Mouse (Mus musculus): ENCODE measurements at regions not wholly inside any gene's neighbourhood (a gene's known extent, or its start where the extent isn't known, plus 50 kb on each side); places are given as distances from the start of the nearest gene placed in this dataset.

DNA sequence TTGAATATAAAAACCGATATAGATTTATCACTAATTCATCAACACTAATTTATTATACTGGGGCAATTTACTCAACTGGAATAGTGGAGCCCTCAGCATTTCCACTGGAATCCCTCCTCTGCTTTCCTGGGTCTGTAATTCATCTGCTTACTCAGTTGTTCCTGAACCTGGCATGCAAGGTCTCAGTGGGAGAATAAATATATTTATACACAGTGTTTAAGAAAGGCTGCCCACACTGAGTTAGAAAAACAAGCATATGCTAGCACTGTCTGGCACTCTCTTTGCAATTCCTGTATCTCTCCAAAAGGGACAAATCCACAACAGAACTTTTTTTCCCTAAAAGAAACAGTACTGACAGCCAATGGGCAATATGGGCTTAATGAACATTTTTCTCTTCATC, 100.1 kb upstream of the Gm10192 start:
- ATAC-seq (ENCODE audit: low FRiP score) (no peak), DNase-seq (ENCODE audit: low spot score, missing footprints) (no peak)
- no peaks in the 10 kb centered on the region for H3K4me1 ChIP-seq (ENCODE audit: control insufficient read depth, insufficient read depth, low read length)
- WGBS: 83% methylated on average over 1 of the region's 1 CpGs
- H3K4me2 ChIP-seq: no peak overlapping the region
- H3K27ac ChIP-seq (ENCODE audit: low read depth, low read length): no peak overlapping the region
- H3K4me3 ChIP-seq (ENCODE audit: low read depth, low read length): no peak overlapping the region
- no peaks in the 10 kb centered on the region for H3K36me3 ChIP-seq (ENCODE audit: control insufficient read depth, insufficient read depth, low read length)
- H3K27me3 ChIP-seq (ENCODE audit: control insufficient read depth, insufficient read depth, low read length): no peaks in the 10 kb centered on the region
- no peaks in the 10 kb centered on the region for H3K9me3 ChIP-seq (ENCODE audit: control insufficient read depth, low read length)
- H3K9ac ChIP-seq (ENCODE audit: low read length): no peak overlapping the region

DNA sequence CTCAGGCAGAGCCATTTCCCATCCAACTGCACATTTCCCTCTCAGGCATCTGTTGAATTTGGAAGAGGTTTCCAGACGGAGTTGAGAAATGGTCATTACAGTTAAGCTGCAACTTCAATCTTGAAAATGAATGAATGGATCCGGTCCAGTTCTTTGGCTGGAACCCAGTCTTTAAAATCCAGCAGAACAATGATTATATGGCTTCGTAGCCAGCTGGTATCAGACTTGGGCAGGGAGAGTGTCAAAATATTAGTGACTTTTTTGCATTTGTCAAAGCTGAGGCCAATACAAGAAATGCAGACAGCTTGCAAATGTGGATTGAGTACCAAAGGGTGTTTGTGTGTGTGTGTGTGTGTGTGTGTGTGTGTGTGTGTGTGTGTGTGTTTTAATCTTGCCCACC, 99.7 kb upstream of the Gm10192 start:
- no peak overlapping the region for H3K27ac ChIP-seq (ENCODE audit: low read depth, low read length)
- H3K4me3 ChIP-seq (ENCODE audit: low read depth, low read length): no peak overlapping the region
- WGBS: 68% methylated on average over 3 of the region's 3 CpGs
- DNase-seq (ENCODE audit: low spot score, missing footprints) (no peak), ATAC-seq (ENCODE audit: low FRiP score) (no peak)
- no peaks in the 10 kb centered on the region for H3K27me3 ChIP-seq (ENCODE audit: control insufficient read depth, insufficient read depth, low read length)
- no peak overlapping the region for H3K9ac ChIP-seq (ENCODE audit: low read length)
- H3K4me2 ChIP-seq: no peak overlapping the region
- H3K4me1 ChIP-seq (ENCODE audit: control insufficient read depth, insufficient read depth, low read length): no peaks in the 10 kb centered on the region
- no peaks in the 10 kb centered on the region for H3K9me3 ChIP-seq (ENCODE audit: control insufficient read depth, low read length)
- no peaks in the 10 kb centered on the region for H3K36me3 ChIP-seq (ENCODE audit: control insufficient read depth, insufficient read depth, low read length)

DNA sequence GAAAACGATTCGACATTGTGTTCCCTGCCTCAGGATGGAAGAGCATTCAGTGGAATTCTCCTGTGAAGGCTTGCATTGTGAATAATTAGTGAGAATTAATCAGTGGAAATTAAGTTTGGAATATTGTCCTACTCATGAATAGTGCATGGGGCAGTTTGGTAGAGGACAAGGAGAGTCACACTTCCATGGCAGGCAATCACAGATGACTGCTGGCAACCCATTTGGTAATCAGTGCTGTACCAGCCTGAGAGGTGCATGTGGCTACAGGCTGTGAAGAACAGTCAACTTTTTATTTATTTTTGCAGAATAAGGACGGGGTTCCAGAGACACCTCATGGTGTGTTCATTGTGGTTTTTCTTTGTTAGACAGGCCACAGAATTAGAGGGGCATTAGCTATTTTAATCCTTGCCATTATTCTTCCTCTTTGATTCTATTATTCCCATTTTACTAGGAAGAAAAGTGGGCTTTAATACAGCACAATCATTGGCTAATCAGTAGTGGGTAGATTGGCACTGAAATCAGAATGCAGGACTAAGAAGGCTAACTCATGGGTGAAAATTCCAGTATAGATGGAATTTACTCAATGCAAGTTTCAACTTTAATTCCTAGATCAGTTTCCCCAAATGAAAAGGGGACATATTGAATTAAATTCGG, 98.3 kb upstream of the Gm10192 start:
- Histone ChIP-seq H3K9ac (ENCODE audit: low read length) (no peak overlapping the region), H3K27ac (ENCODE audit: low read depth, low read length) (no peak overlapping the region), H3K9me3 (ENCODE audit: control insufficient read depth, low read length) (no peaks in the 10 kb centered on the region), H3K4me1 (ENCODE audit: control insufficient read depth, insufficient read depth, low read length) (no peaks in the 10 kb centered on the region), H3K4me2 (no peak overlapping the region), H3K4me3 (ENCODE audit: low read depth, low read length) (no peak overlapping the region), H3K27me3 (ENCODE audit: control insufficient read depth, insufficient read depth, low read length) (no peaks in the 10 kb centered on the region), H3K36me3 (ENCODE audit: control insufficient read depth, insufficient read depth, low read length) (no peaks in the 10 kb centered on the region)
- 60% methylated on average over 4 of the region's 4 CpGs for WGBS
- ATAC-seq (ENCODE audit: low FRiP score) (peak; percentile 72), DNase-seq (ENCODE audit: low spot score, missing footprints) (no peak)

DNA sequence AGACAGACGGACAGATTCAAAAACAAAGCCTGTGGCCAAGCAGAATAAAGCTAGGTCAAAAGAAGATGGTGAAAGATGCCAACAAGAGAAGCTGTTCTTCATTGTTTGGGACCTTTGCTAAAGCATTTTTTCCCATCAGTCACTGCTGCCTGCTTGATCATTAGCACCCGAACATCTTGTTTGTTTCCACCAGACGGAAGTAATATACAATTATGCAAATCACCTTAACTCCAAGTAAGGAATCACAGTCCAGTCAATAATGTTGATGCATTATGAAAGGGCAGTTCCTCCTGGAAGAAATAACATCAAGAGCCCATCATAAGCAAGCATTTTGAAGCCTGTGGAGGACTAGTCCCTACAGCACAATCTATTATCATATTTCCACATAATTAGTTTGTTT, 97.7 kb upstream of the Gm10192 start:
- WGBS: 63% methylated on average over 3 of the region's 3 CpGs
- Histone ChIP-seq H3K36me3 (ENCODE audit: control insufficient read depth, insufficient read depth, low read length) (no peaks in the 10 kb centered on the region), H3K9me3 (ENCODE audit: control insufficient read depth, low read length) (no peaks in the 10 kb centered on the region), H3K27me3 (ENCODE audit: control insufficient read depth, insufficient read depth, low read length) (no peaks in the 10 kb centered on the region), H3K4me1 (ENCODE audit: control insufficient read depth, insufficient read depth, low read length) (no peaks in the 10 kb centered on the region), H3K27ac (ENCODE audit: low read depth, low read length) (no peak overlapping the region), H3K9ac (ENCODE audit: low read length) (no peak overlapping the region), H3K4me2 (no peak overlapping the region), H3K4me3 (ENCODE audit: low read depth, low read length) (no peak overlapping the region)
- no peak for DNase-seq (ENCODE audit: low spot score, missing footprints)
- ATAC-seq (ENCODE audit: low FRiP score): 0 out of 2 replicates have a peak, but pooled peaks have one; percentile 19

DNA sequence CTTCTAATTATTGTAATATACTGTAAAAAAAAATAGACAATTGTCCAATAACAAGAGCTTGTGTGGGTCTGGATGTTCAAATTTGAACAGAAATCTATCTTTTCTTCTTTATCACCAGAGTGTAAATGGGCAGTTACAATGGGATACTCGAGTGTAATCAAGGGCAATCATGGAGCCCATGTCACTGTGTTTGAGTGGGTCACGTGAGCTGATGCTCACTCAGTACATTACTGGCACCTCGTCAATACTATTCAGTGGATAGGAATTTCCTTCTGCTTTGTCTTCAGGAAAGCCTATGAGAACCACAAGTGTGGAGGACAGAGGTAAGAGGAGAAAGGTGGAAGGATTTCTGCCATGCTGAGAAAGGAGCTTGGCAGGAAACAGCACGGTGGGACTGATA, 54.0 kb upstream of the Gm10192 start:
- Histone ChIP-seq H3K9ac (ENCODE audit: low read length) (no peak overlapping the region), H3K9me3 (ENCODE audit: control insufficient read depth, low read length) (no peaks in the 10 kb centered on the region), H3K4me3 (ENCODE audit: low read depth, low read length) (no peak overlapping the region), H3K4me2 (no peak overlapping the region), H3K4me1 (ENCODE audit: control insufficient read depth, insufficient read depth, low read length) (no peaks in the 10 kb centered on the region), H3K27ac (ENCODE audit: low read depth, low read length) (no peak overlapping the region), H3K36me3 (ENCODE audit: control insufficient read depth, insufficient read depth, low read length) (no peaks in the 10 kb centered on the region), H3K27me3 (ENCODE audit: control insufficient read depth, insufficient read depth, low read length) (no peaks in the 10 kb centered on the region)
- DNase-seq (ENCODE audit: low spot score, missing footprints): no peak
- WGBS: 82% methylated on average over 4 of the region's 4 CpGs
- ATAC-seq (ENCODE audit: low FRiP score): no peak

DNA sequence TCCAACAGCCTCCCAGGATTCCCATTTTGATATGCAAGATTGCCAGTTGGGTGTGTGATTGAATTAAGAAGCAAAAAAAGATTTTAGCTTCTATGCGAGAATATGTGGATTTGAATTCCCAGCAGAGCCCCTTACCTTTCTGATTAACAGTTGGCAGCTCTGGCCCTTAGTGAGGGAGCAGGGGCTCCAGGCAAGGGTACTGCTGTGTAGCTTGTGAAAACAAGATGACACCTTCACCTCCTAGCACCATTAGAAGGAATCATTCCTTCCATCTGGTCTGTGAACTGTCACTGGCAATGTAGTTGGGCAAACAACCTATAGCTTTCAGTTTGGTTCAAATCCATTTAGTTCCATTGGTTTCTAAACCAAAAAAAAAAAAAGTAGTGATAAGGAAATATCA, 53.4 kb upstream of the Gm10192 start:
- no peak overlapping the region for H3K27ac ChIP-seq (ENCODE audit: low read depth, low read length)
- 76% methylated on average over 1 of the region's 1 CpGs for WGBS
- H3K36me3 ChIP-seq (ENCODE audit: control insufficient read depth, insufficient read depth, low read length): no peaks in the 10 kb centered on the region
- H3K27me3 ChIP-seq (ENCODE audit: control insufficient read depth, insufficient read depth, low read length): no peaks in the 10 kb centered on the region
- H3K4me2 ChIP-seq: no peak overlapping the region
- H3K9me3 ChIP-seq (ENCODE audit: control insufficient read depth, low read length): no peaks in the 10 kb centered on the region
- DNase-seq (ENCODE audit: low spot score, missing footprints): no peak
- no peak overlapping the region for H3K9ac ChIP-seq (ENCODE audit: low read length)
- no peaks in the 10 kb centered on the region for H3K4me1 ChIP-seq (ENCODE audit: control insufficient read depth, insufficient read depth, low read length)
- ATAC-seq (ENCODE audit: low FRiP score): peak; percentile 16; the same call in 1 of the 2 replicates
- H3K4me3 ChIP-seq (ENCODE audit: low read depth, low read length): no peak overlapping the region

DNA sequence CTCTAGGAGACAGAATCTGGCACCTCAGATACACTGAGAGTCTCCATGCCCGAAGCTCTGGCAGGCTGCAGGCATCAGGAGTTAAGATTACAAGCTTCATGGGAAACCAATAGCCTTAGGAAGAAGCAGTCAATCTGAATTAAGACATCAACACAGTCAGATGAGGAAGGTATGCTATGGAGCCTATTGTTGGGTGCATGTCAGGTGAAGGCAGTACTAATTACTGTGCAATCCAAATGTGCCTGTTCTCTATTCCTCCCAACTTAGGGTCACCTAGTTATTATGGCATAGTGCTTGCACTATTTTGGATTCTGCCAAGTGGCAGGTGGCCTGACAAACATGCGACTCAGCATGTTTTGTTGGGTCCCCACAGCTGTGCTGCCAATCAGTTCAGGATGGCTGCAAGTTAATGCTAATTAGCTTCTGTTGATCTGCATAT, 53.0 kb upstream of the Gm10192 start:
- H3K27ac ChIP-seq (ENCODE audit: low read depth, low read length): no peak overlapping the region

More for the DNA sequence above, 53.0 kb upstream of the Gm10192 start:
- WGBS: 56% methylated on average over 2 of the region's 2 CpGs
- H3K4me2 ChIP-seq: no peak overlapping the region
- H3K4me1 ChIP-seq (ENCODE audit: control insufficient read depth, insufficient read depth, low read length): no peaks in the 10 kb centered on the region
- ATAC-seq (ENCODE audit: low FRiP score): peak; percentile 71
- no peak overlapping the region for H3K9ac ChIP-seq (ENCODE audit: low read length)
- no peaks in the 10 kb centered on the region for H3K36me3 ChIP-seq (ENCODE audit: control insufficient read depth, insufficient read depth, low read length)
- H3K27me3 ChIP-seq (ENCODE audit: control insufficient read depth, insufficient read depth, low read length): no peaks in the 10 kb centered on the region
- H3K4me3 ChIP-seq (ENCODE audit: low read depth, low read length): no peak overlapping the region
- H3K9me3 ChIP-seq (ENCODE audit: control insufficient read depth, low read length): no peaks in the 10 kb centered on the region
- DNase-seq (ENCODE audit: low spot score, missing footprints): no peak
